Mouse (Mus musculus) liver, embryonic 14.5 days (tissue): ENCODE results near the gene Lce1k. TPM values are rescaled to one million over a fixed set of nuclear protein-coding genes. Genes with fewer than 3 reads are reported as not detected.
"Not testable (repeated sequence)": the region's sequence is repeated elsewhere in the genome, so short reads cannot be mapped to it uniquely, and the experiment has no call there.

Experiments
- ATAC-seq: fragments of 200-750 bp; cut with Nextera tagmentation; 2 replicates; pipeline ENCODE4 v1.8.0; 2017; ENCODE audit warnings: moderate number of reproducible peaks, mild to moderate bottlenecking, moderate library complexity; ENCODE audit not compliant: insufficient read depth
- DNase-seq, 3 experiments: peaks; one replicate each; pipeline ENCODE4 v3.0.0-alpha.2; 2012 to 2013; ENCODE audit warnings: low read depth in 3 of 3, low spot score in 3 of 3
- H3K27ac ChIP-seq: fragments of 300-500 bp; sonication (generic); 2 replicates; pipeline ENCODE4 v1.5.1; 2014; ENCODE audit warnings: moderate library complexity, mild to moderate bottlenecking, control low read depth, inconsistent platforms
- H3K27me3 ChIP-seq: fragments of 300-500 bp; sonication (generic); 2 replicates; pipeline ENCODE4 v1.6.1; 2014; ENCODE audit warnings: mild to moderate bottlenecking, low read length, moderate library complexity; ENCODE audit not compliant: control insufficient read depth, insufficient read depth
- H3K36me3 ChIP-seq: fragments of 300-500 bp; sonication (generic); replicated peaks from 2 replicates; pipeline ENCODE4 v1.6.1; 2014; ENCODE audit warnings: low read depth; ENCODE audit not compliant: control insufficient read depth, insufficient read depth
- H3K4me1 ChIP-seq, 2 experiments: fragments of 200-500 bp in 1 of 2; fragments of 300-500 bp in 1 of 2; sonication (generic) in 1 of 2; replicated peaks; 2 replicates each; pipeline ENCODE4 v1.6.1; 2012 to 2014; ENCODE audit warnings: antibody characterized with exemption in 1 of 2, inconsistent platforms in 1 of 2, low read length in 1 of 2; ENCODE audit not compliant: control insufficient read depth in 2 of 2, insufficient read depth in 2 of 2
- H3K4me2 ChIP-seq: fragments of 300-500 bp; sonication (generic); 2 replicates; pipeline ENCODE4 v1.6.1; 2014; ENCODE audit warnings: low read depth, mild to moderate bottlenecking, control low read depth, moderate library complexity
- H3K4me3 ChIP-seq, 2 experiments: fragments of 200-500 bp in 1 of 2; fragments of 300-500 bp in 1 of 2; sonication (generic) in 1 of 2; 2 replicates each; pipeline ENCODE4 v1.5.1; 2012 to 2014; ENCODE audit warnings: low read depth in 2 of 2, low read length in 2 of 2, mild to moderate bottlenecking in 2 of 2, control low read depth in 1 of 2, inconsistent platforms in 1 of 2, moderate library complexity in 1 of 2; ENCODE audit not compliant: insufficient read depth in 1 of 2
- H3K9ac ChIP-seq: fragments of 300-500 bp; sonication (generic); replicated peaks from 2 replicates; pipeline ENCODE4 v1.6.1; 2014; ENCODE audit warnings: mild to moderate bottlenecking, control low read depth, moderate library complexity
- H3K9me3 ChIP-seq: fragments of 300-500 bp; sonication (generic); 2 replicates; pipeline ENCODE4 v1.6.1; 2016; ENCODE audit warnings: low read length, mixed read lengths; ENCODE audit not compliant: control insufficient read depth
- CTCF ChIP-seq: IDR thresholded peaks from 2 replicates; pipeline ENCODE4 v1.5.1; 2016; ENCODE audit warnings: antibody characterized with exemption, low read depth, control low read depth
- EP300 ChIP-seq: IDR thresholded peaks from 2 replicates; pipeline ENCODE4 v1.6.1; 2016; ENCODE audit warnings: antibody characterized with exemption, low read depth
- WGBS: fragments of 180-500 bp; shearing (Covaris S2); extraction: QIAGEN DNeasy Blood & Tissue Kit; methylation state at CpG from one replicate; pipeline ENCODE4 v1.1.7; 2014; ENCODE audit not compliant: insufficient replicate concordance; 5-methylcytosine and 5-hydroxymethylcytosine counted together
- polyA plus RNA-seq, 2 experiments: library from polyadenylated mRNA; depleted of rRNA in 1 of 2; stranded (reverse) in 1 of 2; unstranded in 1 of 2; fragments of >200 nt; fragmentation: Nextera tagmentation in 1 of 2; extraction: Ambion mirVana in 1 of 2; gene quantifications; 2 replicates each; pipeline versions ENCODE4 v1.2.1 to v1.2.3; 2012 to 2014

Lce1k gene
- polyA plus RNA-seq (2012; rRNA removed) (not detected in 2 replicates), polyA plus RNA-seq (2014; fragmentation: Nextera tagmentation; extraction: Ambion mirVana) (not detected in 2 replicates)

GRCm38 (mm10) chr3:92807791-92808190 is at the start of gene Lce1k:
Lce1k (minus strand) TSS chr3:92807891.
- no peak within 1 kb of the TSS for H3K4me3 ChIP-seq

GRCm38 (mm10) chr3:92851186-92851585 is 43.5 kb upstream of the Lce1k start, which contains the start of gene Lce1l:
Lce1l (minus strand) TSS chr3:92851286.
- Histone ChIP-seq H3K27me3 (no peaks in the 10 kb centered on the region), H3K9me3 (no peaks in the 10 kb centered on the region), H3K27ac (no peak within 1 kb of the TSS), H3K9ac (no peak within 1 kb of the TSS), H3K36me3 (no peaks in the 10 kb centered on the region), H3K4me3 (no peak within 1 kb of the TSS), H3K4me1 (no peaks in the 10 kb centered on the region), H3K4me2 (no peak within 1 kb of the TSS)
- no peak for TF ChIP-seq CTCF
- TF ChIP-seq EP300 = no peak
- ATAC-seq = no peak
- WGBS = 57% methylated on average over 3 of the region's 3 CpGs
- DNase-seq = no peak

More at GRCm38 (mm10) chr3:92807791-92808190, at the start of gene Lce1k:
- Histone ChIP-seq H3K36me3 (no peaks in the 10 kb centered on the region), H3K27me3 (no peaks in the 10 kb centered on the region), H3K4me1 (no peaks in the 10 kb centered on the region), H3K9me3 (no peaks in the 10 kb centered on the region), H3K9ac (no peak within 1 kb of the TSS), H3K27ac (no peak within 1 kb of the TSS), H3K4me2 (no peak within 1 kb of the TSS)
- no peak for TF ChIP-seq EP300
- DNase-seq (no peak), ATAC-seq (no peak)

GRCm38 (mm10) chr3:92827108-92827507 is 19.4 kb upstream of the Lce1k start, which contains the start of gene Kprp:
Kprp (minus strand) TSS chr3:92827247.
- Histone ChIP-seq H3K27me3 (no peaks in the 10 kb centered on the region), H3K4me1 (no peaks in the 10 kb centered on the region), H3K4me2 (no peak within 1 kb of the TSS), H3K9ac (no peak within 1 kb of the TSS), H3K27ac (no peak within 1 kb of the TSS), H3K36me3 (no peaks in the 10 kb centered on the region), H3K4me3 (no peak within 1 kb of the TSS), H3K9me3 (no peaks in the 10 kb centered on the region)
- ATAC-seq = no peak
- no peak for DNase-seq
- WGBS = 22% methylated on average over 1 of the region's 1 CpGs
- TF ChIP-seq EP300 (no peak), CTCF (no peak)

GRCm38 (mm10) chr3:92825808-92826207 is 18.1 kb upstream of the Lce1k start:
- TF ChIP-seq EP300 (no peak), CTCF (no peak)
- Histone ChIP-seq H3K4me2 (no peak overlapping the region), H3K9me3 (no peaks in the 10 kb centered on the region), H3K27me3 (no peaks in the 10 kb centered on the region), H3K27ac (no peak overlapping the region), H3K9ac (no peak overlapping the region), H3K4me3 (no peak overlapping the region), H3K4me1 (no peaks in the 10 kb centered on the region), H3K36me3 (no peaks in the 10 kb centered on the region)
- DNase-seq = no peak
- ATAC-seq = no peak
- 4% methylated on average over 1 of the region's 1 CpGs for WGBS

GRCm38 (mm10) chr3:92816036-92816435 is 8.3 kb upstream of the Lce1k start:
- not testable (repeated sequence) for H3K9ac ChIP-seq, ATAC-seq, H3K4me2 ChIP-seq, H3K4me3 ChIP-seq, H3K36me3 ChIP-seq, H3K27me3 ChIP-seq, H3K4me1 ChIP-seq, DNase-seq, H3K27ac ChIP-seq, H3K9me3 ChIP-seq
- WGBS = 63% methylated on average over 2 of the region's 2 CpGs
